Comparison of ENCODE assay signal across 8 mouse cellular contexts in genomic region chr11:118201833-118202409, GRCm38 (mm10). TPM values are rescaled to one million over a fixed set of nuclear protein-coding genes. Genes with fewer than 3 reads are reported as not detected.
DNase-seq lines count a peak whose midpoint lies in the region; ATAC-seq lines count a peak whose summit lies in the region.

No protein-coding gene starts in this region.

- H3K36me3 ChIP-seq in lung, embryonic 15.5 days, result no peaks in the 10 kb centered on the region
- H3K36me3 ChIP-seq in forebrain, embryonic 13.5 days (ENCODE audit: poor library complexity, severe bottlenecking), result no peaks in the 10 kb centered on the region
- no peaks in the 10 kb centered on the region for H3K36me3 ChIP-seq in neural tube, embryonic 14.5 days (ENCODE audit: control insufficient read depth, insufficient read depth, low read length)

- peak overlapping the region; percentile 31 for H3K4me3 ChIP-seq in lung, embryonic 15.5 days
- peak overlapping the region; percentile 54 for H3K4me3 ChIP-seq in forebrain, embryonic 13.5 days
- H3K4me3 ChIP-seq in neural tube, embryonic 14.5 days (ENCODE audit: low read depth, low read length), result peak overlapping the region; percentile 40

- 25% methylated on average over 9 of the region's 9 CpGs for WGBS in lung, embryonic 15.5 days
- 9% methylated on average over 9 of the region's 9 CpGs for WGBS in forebrain, embryonic 13.5 days
- 9% methylated on average over 9 of the region's 9 CpGs for WGBS in neural tube, embryonic 14.5 days

- peaks cover 70% of the 10 kb centered on the region for H3K4me1 ChIP-seq in lung, embryonic 15.5 days
- H3K4me1 ChIP-seq in forebrain, embryonic 13.5 days, result peaks cover 69% of the 10 kb centered on the region
- H3K4me1 ChIP-seq in neural tube, embryonic 14.5 days (ENCODE audit: control insufficient read depth, insufficient read depth, low read length), result peaks cover 67% of the 10 kb centered on the region

- H3K4me2 ChIP-seq in lung, embryonic 15.5 days, result peak overlapping the region; percentile 57
- peak overlapping the region; percentile 83 for H3K4me2 ChIP-seq in forebrain, embryonic 13.5 days
- H3K4me2 ChIP-seq in neural tube, embryonic 14.5 days (ENCODE audit: low read depth, low read length), result peak overlapping the region; percentile 67

- no peaks in the 10 kb centered on the region for H3K27me3 ChIP-seq in lung, embryonic 15.5 days
- no peaks in the 10 kb centered on the region for H3K27me3 ChIP-seq in forebrain, embryonic 13.5 days
- no peaks in the 10 kb centered on the region for H3K27me3 ChIP-seq in neural tube, embryonic 14.5 days (ENCODE audit: control insufficient read depth, insufficient read depth, low read length)

- DNase-seq in lung, postnatal 4 days, result no peak
- peak; percentile 43 for DNase-seq in kidney, postnatal 14 days
- no peak for DNase-seq in frontal cortex, postnatal 10 days (ENCODE audit: low spot score in 2 of 2)
- DNase-seq in natural killer cell, adult 2 months (ENCODE audit: low spot score in 2 of 2), result no peak

- peak overlapping the region; percentile 80 for H3K27ac ChIP-seq in lung, embryonic 15.5 days
- peak overlapping the region; percentile 98 for H3K27ac ChIP-seq in forebrain, embryonic 13.5 days
- peak overlapping the region; percentile 98 for H3K27ac ChIP-seq in neural tube, embryonic 14.5 days (ENCODE audit: low read depth, low read length)

- H3K9me3 ChIP-seq in lung, embryonic 15.5 days, result no peaks in the 10 kb centered on the region
- H3K9me3 ChIP-seq in forebrain, embryonic 13.5 days (replicated peaks), result no peaks in the 10 kb centered on the region
- H3K9me3 ChIP-seq in neural tube, embryonic 14.5 days (ENCODE audit: control insufficient read depth, low read length), result no peaks in the 10 kb centered on the region

- ATAC-seq in lung, embryonic 15.5 days (ENCODE audit: borderline replicate concordance, extremely low read depth, low FRiP score, low TSS enrichment), result no peak
- peak; percentile 59 for ATAC-seq in forebrain, embryonic 13.5 days
- ATAC-seq in neural tube, embryonic 14.5 days (ENCODE audit: low read depth), result peak; percentile 69
- no peak for ATAC-seq in monocyte, adult 5-6 weeks (replicated peaks; ENCODE audit: insufficient number of reproducible peaks, low FRiP score, low TSS enrichment, poor library complexity, severe bottlenecking)

- peak overlapping the region; percentile 27 for H3K9ac ChIP-seq in lung, embryonic 15.5 days
- peak overlapping the region; percentile 85 for H3K9ac ChIP-seq in forebrain, embryonic 13.5 days
- peak overlapping the region; percentile 77 for H3K9ac ChIP-seq in neural tube, embryonic 14.5 days (replicated peaks; ENCODE audit: low read depth, low read length)

RNA-seq across cellular contexts. Expression of gene Cyth1, which starts 46.5 kb away (rescaled TPM):
- polyA plus RNA-seq in lung, embryonic 15.5 days (2015; fragmentation: Nextera tagmentation; extraction: Ambion mirVana), result 16.6 and 17.7 TPM in 2 replicates
- 22.7 and 24.5 TPM in 2 replicates for polyA plus RNA-seq in forebrain, embryonic 13.5 days (2015; fragmentation: Nextera tagmentation; extraction: Ambion mirVana)
- 16.0 and 17.7 TPM in 2 replicates for polyA plus RNA-seq in neural tube, embryonic 14.5 days (2014; fragmentation: Nextera tagmentation; extraction: Ambion mirVana)
- 110 to 193 TPM (median 136 TPM) in 3 replicates for total RNA-seq in monocyte, adult 5-6 weeks (2017)

Comparison
In these comparisons a context has a peak if more than half of its experiments do, and no peak if none do; other contexts are left out.
1. ATAC-seq: peak in forebrain, embryonic 13.5 days (single experiment) and neural tube, embryonic 14.5 days (single experiment); none in lung, embryonic 15.5 days (single experiment) and monocyte, adult 5-6 weeks (single experiment).
2. H3K9ac ChIP-seq: peak in every context shown above with its lines; median percentile 85 in forebrain, embryonic 13.5 days; 77 in neural tube, embryonic 14.5 days; 27 in lung, embryonic 15.5 days.
3. Peak in every context shown above with its lines, with median percentiles within 50 percentile points of each other: H3K27ac ChIP-seq, H3K4me2 ChIP-seq and H3K4me3 ChIP-seq.